Mouse (Mus musculus) lung, adult 2 months (tissue): ENCODE data around the gene Hnrnph3.

ENCODE experiments used
- CTCF ChIP-seq: fragments of 200-500 bp; IDR thresholded peaks from 2 replicates; pipeline ENCODE4 v1.5.1; 2011; ENCODE audit warnings: mild to moderate bottlenecking, low read length, control low read depth; ENCODE audit not compliant: insufficient read depth
- POLR2A ChIP-seq: fragments of 200-500 bp; IDR thresholded peaks from 2 replicates; pipeline ENCODE4 v1.6.1; 2011; ENCODE audit warnings: low read depth, mild to moderate bottlenecking, control low read depth, low read length, borderline replicate concordance; ENCODE audit errors: extremely low read depth

- TF ChIP-seq CTCF (peak; percentile 36), POLR2A (no peak; the same call in 1 of the 2 replicates)
Measured at GRCm38 (mm10) chr10:63024580-63024910, 528 bp upstream of the Hnrnph3 start.
